Mouse (Mus musculus) ovary, postnatal 14 days (tissue): Measurements from ENCODE around the gene Olfr1434.
"Not testable (repeated sequence)": the region's sequence is repeated elsewhere in the genome, so short reads cannot be mapped to it uniquely, and the experiment has no call there.

Experiments
- DNase-seq: peaks from one replicate; pipeline ENCODE4 v3.0.0; 2022; ENCODE audit warnings: low spot score

The Olfr1434 gene

DNA sequence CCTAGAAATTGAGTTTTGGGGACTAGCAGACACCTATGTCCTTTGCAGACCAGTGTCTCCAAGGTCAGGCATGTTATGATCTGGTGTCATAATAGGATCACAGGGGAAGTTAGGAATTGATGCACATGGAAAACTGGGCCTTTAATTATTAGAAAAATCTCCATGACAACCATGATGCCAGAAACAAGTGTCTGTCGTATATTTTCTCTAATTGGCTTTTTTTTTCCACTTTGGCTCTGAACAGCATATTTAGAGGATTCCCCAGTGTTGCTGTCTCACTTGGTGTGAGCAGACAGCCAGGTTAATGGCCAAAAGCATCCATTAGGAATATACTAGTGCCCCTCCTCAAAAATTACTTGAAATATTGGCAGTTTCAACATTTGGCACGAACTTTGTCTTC, at the start of gene Olfr1434:
Gene Olfr1434, plus strand, starts transcription at position 301 of the 400 bp plus-strand sequence.
- no peak for DNase-seq

- DNase-seq, result not testable (repeated sequence)
Measured at GRCm38 (mm10) chr19:12232496-12232895, 47.2 kb upstream of the Olfr1434 start, which contains the start of gene Olfr1432. TSS of gene Olfr1432 (minus strand) at chr19:12232596.

DNA sequence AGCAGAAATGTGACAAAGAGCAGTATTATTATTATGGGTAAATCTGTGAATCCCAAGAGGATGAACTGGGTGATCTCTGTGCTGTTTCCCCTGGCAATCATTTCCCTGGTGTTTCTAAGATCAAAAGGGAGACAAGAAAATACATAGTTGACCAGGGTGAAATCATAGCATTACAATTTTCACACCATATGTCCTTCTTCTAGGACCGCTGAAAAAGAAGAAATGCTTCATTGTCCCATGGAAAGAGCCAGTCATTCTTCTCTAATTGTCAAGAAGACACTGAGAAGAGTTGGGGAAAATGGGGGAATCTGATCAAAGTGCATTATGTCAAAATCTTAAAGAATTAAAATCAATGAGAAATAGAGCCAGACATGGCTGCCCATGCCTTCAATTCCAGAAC, 38.1 kb upstream of the Olfr1434 start, which contains the start of gene Olfr262:
Gene Olfr262, minus strand, starts transcription at position 101 of the 400 bp plus-strand sequence.
- no peak for DNase-seq

- no peak for DNase-seq
Measured at GRCm38 (mm10) chr19:12260732-12261131, 18.9 kb upstream of the Olfr1434 start, which contains the start of gene Olfr235. TSS of gene Olfr235 (plus strand) at chr19:12261032.

DNA sequence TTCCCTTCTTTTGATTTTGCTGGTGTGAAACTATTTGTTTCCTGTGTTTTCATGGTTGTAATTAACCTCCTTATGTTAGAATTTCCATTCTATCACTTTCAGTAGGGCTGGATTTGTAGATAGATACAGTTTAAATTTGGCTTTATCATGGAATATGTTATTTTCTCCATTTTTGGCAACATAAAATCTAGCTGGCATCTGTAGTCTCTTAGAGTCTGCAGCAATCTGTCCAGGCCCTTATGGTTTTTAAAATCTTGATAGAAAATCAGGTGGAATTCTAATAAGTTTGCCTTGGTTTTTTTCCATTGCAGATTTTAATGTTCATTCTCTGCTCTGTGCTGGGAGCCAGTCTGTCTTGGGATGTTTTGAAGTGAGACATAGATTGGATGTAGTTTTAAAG, 13.3 kb downstream of the Olfr1434 start:
- no peak for DNase-seq

DNA sequence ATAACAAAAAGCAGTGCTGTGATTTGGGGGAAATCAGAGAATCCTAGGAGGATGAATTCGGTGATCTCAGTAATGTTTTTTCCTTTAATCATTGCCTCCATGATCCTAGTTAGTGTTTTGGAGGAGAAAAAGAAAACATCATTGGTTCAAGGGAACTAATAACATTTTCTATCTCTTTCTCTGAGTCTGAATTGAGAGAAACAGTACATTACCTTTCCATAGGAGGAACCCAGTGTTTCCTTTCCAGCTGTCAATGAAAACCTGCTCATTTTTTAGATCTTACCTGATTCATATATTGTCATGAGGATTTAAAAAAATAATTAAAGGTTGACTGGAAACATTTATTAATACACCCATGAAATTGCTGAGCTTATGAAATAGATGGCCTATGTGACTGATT, 19.4 kb downstream of the Olfr1434 start, which contains the start of gene Olfr1436:
Gene Olfr1436, minus strand, starts transcription at position 101 of the 400 bp plus-strand sequence.
- DNase-seq, result not testable (repeated sequence)

GRCm38 (mm10) chr19:12325001-12325400, 45.3 kb downstream of the Olfr1434 start, which contains the start of gene Olfr1437:
TSS of gene Olfr1437 (minus strand) at chr19:12325101.
- no peak for DNase-seq
